Mouse (Mus musculus) liver, embryonic 14.5 days (tissue): ENCODE measurements around the gene Lad1.

ENCODE experiments used
- CTCF ChIP-seq: IDR thresholded peaks from 2 replicates; pipeline ENCODE4 v1.5.1; 2016; ENCODE audit warnings: antibody characterized with exemption, low read depth, control low read depth
- EP300 ChIP-seq: IDR thresholded peaks from 2 replicates; pipeline ENCODE4 v1.6.1; 2016; ENCODE audit warnings: antibody characterized with exemption, low read depth

GRCm38 (mm10) chr1:135792143-135792939, 26.1 kb upstream of the Lad1 start:
- TF ChIP-seq CTCF (no peak), EP300 (no peak)
